Mouse (Mus musculus) T-helper 1 cell (primary cell): ENCODE data around the gene Camta1.

Source experiments
- in situ Hi-C: fragments of 300-600 bp; cut with MboI, MseI; formaldehyde crosslinking; loops from one replicate; pipeline ENCODE4 v1.15.1; 2025; ENCODE audit warnings: high pct_unique_total_duplicates

The Camta1 gene

GRCm38 (mm10) chr4:151211992-151212391 lies 649.7 kb downstream of the Camta1 start:
- in situ Hi-C loops: no loop called here

DNA sequence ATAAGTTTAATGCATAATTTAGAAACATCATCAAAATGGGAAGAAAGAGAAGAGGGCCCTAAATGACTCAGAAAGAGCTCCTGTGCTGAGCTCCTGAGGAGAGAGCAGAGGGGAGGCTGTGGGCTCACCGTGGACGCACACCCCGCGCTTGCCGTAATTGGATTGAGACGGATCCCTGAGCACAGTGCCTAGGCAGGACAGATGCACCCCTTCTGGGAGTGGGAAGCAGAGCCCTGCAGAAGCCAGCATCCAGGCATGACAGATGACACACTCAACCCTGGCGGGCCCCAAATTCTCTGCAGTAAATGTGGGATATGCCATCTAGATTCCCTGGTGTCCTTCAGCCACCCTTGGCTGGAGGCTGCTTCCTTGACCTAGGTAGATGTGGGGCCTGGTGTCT lies 654.1 kb downstream of the Camta1 start:
- in situ Hi-C loops: no loop called here

DNA sequence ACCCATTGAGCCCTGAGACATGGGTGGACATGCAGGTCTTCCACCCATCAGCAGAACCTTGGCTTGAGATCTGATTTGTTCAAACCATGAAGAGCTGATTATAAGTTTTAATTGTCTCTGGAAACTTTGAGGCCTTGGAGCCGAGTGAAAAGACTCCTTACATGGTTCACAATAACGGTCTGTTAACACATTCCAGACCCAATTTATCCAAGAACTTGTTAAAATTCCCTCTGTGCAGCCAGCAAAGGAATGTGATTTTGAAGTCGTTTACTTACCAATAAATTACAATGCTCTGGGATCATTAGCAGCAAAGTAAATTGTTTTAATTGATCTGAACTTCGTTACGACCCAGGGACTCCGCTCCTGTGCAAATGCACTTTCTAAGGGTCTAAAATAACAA lies 658.8 kb downstream of the Camta1 start:
- in situ Hi-C loops: no loop called here

GRCm38 (mm10) chr4:151200316-151200715 lies 661.4 kb downstream of the Camta1 start:
- in situ Hi-C loops: no loop called here

DNA sequence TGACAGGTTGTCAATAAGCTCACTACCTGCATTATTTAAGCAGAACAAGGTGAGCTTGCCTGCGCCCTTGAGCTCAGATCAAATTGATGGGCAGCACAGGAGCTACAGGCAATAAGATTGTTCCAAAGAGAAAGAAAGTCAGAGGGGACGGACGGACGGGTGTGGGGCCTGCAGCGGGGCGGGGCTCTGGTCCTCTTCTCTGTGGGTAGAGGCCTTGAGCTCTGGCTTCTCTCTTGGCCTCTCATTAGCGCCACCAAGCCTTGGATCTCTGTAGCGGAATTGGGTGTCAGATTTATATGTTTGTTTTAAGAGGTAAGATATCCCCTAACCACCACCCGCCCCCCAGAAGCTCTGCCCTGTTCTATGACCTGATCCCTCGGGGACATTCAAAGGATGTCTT lies 666.5 kb downstream of the Camta1 start:
- in situ Hi-C loops: no loop called here

- in situ Hi-C loops: no loop called here
Observed at GRCm38 (mm10) chr4:151194715-151195097, 667.0 kb downstream of the Camta1 start.

- in situ Hi-C loops: no loop called here
Observed at GRCm38 (mm10) chr4:151194030-151194714, 667.5 kb downstream of the Camta1 start.

DNA sequence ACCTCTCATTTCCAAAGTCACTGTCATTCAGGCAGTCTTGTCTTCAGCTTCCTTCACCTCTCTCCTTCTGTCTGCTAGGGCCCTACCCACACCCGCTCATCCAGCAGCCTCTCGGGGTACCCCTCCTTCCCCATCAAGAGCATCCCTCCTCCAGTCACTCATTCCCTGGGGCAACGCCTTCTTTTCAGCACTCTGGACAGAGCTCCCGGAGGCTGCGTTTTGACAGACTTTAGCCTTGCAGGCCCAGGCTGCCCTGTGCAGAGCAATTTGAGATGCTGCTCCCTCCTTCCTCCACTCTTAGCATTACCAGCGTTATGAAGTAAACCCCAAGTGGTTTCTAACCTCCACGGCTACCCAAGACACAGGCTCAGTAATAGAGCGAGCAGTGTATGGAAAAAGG lies 675.2 kb downstream of the Camta1 start:
- in situ Hi-C loops: no loop called here

GRCm38 (mm10) chr4:151185750-151186149 lies 675.9 kb downstream of the Camta1 start:
- in situ Hi-C loops: no loop called here

GRCm38 (mm10) chr4:151180394-151180902 lies 681.2 kb downstream of the Camta1 start:
- in situ Hi-C loops: no loop called here

DNA sequence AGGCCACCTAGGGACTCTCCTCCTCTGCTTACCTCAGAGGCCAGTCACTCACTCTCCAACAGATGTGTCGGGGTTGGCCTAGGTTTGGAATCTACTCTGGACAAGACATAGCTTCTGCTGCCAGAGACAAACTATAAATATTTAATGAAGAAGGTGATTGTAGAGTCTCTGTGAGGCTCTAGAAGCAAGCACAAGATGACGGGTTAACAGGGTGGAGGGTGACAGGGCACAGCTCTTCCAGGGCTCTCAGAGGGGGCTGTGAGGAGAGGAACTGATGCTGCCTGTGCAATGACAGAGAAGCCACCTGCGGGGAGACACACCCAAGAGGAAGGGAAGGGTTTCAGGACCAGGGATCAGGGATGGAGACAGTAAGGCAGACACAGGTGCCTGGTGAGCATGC lies 682.0 kb downstream of the Camta1 start:
- in situ Hi-C loops: no loop called here

DNA sequence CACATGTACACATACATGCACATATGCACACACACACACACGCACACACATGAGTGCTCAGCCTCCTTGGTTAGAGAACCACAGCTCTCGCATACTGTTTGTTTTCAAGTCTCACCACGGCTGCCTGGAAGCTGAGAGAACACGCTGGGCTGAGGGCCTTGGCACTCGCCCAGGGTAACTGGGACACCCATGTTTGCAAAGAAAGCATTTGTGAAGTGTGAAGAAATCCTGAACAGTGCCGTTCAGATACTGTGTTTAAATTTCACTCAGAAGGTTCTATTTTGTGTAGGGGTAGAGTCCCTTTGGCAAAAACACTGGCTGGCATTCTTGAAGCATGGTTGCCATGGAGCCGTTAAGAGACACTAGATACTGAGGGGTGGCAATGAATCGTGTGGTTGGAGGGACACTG lies 682.7 kb downstream of the Camta1 start:
- in situ Hi-C loops: no loop called here

GRCm38 (mm10) chr4:151172526-151172925 lies 689.1 kb downstream of the Camta1 start:
- in situ Hi-C loops: no loop called here

DNA sequence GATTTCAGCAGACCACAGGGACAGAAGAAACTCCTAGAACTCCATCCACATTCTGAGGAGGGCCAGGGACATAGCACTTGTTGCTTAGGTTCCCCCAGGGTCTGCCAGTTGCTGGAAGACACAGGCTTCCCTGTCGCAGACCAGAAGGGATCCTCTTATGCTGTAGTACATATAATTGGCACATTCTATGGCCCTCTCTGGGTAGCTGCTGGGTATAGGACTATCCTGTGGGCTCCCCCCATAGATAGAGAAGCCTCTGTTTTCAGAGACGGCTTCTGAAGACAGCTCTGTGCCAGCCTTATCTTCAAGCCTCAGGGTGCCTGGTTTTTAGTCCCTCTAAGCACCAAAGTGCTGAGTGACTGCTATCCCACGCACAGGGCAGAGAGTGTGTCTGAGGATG lies 690.6 kb downstream of the Camta1 start:
- in situ Hi-C loops: no loop called here

GRCm38 (mm10) chr4:151170658-151171057 lies 691.0 kb downstream of the Camta1 start:
- in situ Hi-C loops: no loop called here

GRCm38 (mm10) chr4:151166969-151167368 lies 694.7 kb downstream of the Camta1 start:
- in situ Hi-C loops: loop anchor here (10.0 kb wide), 1 partner anchor 748 kb away; no protein-coding TSS in a partner anchor

GRCm38 (mm10) chr4:151165539-151165938 lies 696.1 kb downstream of the Camta1 start:
- in situ Hi-C loops: loop anchor here (10.0 kb wide), 1 partner anchor 749 kb away; no protein-coding TSS in a partner anchor

GRCm38 (mm10) chr4:151164309-151164708 lies 697.4 kb downstream of the Camta1 start:
- in situ Hi-C loops: loop anchor here (10.0 kb wide), 1 partner anchor 750 kb away; no protein-coding TSS in a partner anchor

DNA sequence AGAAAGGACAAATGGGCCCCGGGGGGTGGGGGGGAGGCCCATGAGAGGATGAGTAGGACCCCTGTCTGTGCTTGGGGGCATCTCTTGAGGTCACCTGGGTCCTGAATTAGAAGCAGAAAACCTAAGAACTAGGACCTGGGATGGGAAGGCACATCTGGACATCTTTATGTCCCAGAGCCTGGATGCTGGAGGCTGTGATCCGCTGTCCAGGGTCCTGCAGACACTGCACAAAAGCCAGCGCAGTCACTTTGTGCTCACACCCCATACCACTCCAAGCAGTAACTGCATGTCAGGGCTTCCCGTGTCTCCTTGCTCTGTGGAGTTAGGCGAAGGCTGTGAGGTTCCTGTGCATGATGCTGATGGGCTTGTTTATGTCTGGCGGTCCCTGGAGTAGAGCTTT lies 699.8 kb downstream of the Camta1 start:
- in situ Hi-C loops: loop anchor here (10.0 kb wide), 1 partner anchor 753 kb away; no protein-coding TSS in a partner anchor

- in situ Hi-C loops: loop anchor here (10.0 kb wide), 1 partner anchor 754 kb away; no protein-coding TSS in a partner anchor
Observed at GRCm38 (mm10) chr4:151160932-151161331, 700.7 kb downstream of the Camta1 start.

- in situ Hi-C loops: loop anchor here (10.0 kb wide), 1 partner anchor 754 kb away; no protein-coding TSS in a partner anchor
Observed at GRCm38 (mm10) chr4:151160476-151160875, 701.2 kb downstream of the Camta1 start.

DNA sequence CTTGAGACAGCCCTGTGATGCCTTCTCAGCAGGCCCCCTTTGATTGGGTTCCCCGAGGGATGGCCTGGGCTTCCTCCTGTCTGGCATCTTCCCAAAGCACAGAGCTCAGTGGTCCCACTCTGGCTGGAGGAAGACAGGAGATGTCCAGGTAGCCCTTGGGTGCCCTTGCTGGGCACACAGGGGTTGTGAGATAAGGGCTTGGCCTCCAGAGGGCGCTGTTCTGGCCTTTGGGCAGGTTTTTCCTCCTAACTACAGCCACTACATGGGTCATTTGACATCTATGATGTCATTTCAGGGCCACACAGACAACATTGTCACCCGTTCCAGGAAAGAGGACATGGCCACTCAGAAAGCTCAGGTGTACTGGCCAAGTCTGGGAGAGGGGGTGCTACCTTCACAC lies 703.4 kb downstream of the Camta1 start:
- in situ Hi-C loops: no loop called here

DNA sequence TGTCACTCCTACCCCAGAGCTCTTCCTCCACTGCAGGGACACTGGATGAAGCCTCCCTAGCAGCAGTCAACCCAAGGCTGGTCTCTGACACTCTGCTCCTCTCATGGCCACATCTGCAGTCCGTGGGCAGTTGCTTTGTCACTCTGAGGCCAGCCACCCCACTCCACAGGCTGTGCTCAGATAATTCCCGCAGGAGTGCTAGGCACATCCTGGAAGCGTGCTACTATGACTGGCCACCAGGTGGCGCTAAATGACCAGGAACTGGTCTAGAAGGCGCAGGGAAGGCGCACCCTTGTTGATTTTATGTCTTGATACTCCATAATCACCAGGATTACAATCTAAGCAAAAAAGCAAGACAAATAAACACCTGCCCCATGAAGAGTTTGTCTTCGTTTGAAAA lies 704.8 kb downstream of the Camta1 start:
- in situ Hi-C loops: no loop called here
